Mouse (Mus musculus) embryo, embryonic 11.5 days (tissue): ENCODE data around the gene Sebox.

Source experiments
- DNase-seq: peaks from one replicate; pipeline ENCODE4 v3.0.0-alpha.2; 2012; ENCODE audit warnings: low read depth, low spot score

The Sebox gene

DNA sequence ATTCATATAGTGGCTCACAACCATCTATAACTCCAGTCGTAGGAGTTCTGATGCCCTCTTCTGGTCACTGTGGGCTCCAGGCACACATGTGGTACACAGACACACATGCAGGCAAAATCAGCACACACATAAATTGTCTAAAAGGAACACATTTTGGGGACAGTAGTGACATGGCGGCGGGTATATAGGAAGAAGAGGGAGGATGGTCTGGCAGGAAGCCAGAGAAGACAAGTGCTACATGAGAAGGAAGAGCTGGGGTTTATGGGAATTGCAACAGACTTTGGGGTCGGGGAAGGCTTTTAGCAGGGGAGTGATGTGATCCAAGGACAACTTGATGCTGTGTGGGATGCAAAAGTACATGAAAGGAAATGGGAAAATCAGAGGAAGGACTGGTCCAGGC, 31.3 kb downstream of the Sebox start:
- no peak for DNase-seq

DNA sequence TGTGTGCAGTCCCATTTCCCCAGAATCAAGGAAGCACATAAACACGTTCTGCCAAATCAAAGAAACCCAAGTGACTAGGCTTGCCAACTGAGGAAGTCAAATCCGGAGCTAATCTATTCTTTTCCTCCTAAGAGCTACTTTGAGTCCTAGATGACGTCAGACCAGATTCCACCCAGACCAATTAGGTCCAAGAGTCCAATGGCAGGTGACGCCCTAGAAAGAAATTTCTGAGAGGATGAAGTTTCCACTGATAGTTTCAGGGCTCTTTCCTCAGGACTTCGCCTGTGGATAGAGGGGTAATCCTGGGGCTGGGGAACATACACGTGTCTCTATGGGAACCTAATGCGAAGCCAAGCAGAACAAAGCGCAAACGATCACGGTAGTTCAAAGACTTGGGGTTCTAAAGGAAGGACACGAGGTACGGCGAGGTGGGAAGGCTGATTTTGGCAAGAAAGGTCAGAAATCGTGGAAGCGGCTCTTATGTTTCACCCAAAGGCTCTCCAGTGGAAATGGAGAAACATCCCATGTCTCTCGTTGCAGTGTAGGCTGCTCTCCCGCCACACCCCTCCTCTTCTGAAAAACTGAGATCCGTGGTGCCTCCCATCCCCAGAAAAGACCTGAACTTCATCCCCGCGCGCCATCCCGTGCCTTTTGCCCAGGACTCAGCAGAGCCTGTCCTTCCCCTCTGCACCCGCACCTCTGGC, 32.3 kb downstream of the Sebox start:
- DNase-seq: no peak

DNA sequence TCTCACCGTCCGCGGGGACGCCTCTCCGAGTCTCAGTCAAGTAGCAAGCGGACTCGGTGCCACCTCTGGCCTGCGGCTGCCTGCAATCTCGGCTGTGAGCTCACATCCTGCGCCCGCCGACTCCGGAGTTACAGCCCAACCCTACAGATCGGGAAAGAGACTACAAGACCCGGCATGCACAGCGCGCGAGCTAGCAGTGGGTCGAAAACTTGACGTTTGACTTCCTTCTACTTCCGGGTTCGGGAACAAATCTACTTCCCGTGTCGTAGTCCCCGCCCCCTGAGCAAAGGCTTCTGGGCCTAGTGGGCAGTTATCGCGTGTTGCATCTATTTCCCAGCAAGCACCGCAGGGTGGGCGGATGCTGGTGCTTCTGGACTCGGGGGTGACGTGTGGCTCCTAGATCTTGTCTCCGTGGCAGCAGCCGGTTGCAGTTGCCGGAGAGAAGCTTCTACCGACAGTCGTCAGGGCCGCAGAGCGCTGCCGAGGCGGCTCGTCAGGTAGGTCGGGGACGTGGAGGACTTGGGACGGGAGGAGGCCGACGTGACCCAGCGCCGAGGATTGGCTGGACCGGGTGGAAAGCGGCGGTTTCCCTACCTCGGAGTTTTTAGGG, 32.9 kb downstream of the Sebox start, which contains the start of the genes Tnfaip1 and Ift20:
Tnfaip1 (minus strand) TSS at position 253 of the 610 bp plus-strand sequence.
Ift20 (plus strand) TSS at position 282 of the 610 bp plus-strand sequence.
- DNase-seq: peak; percentile 98

DNA sequence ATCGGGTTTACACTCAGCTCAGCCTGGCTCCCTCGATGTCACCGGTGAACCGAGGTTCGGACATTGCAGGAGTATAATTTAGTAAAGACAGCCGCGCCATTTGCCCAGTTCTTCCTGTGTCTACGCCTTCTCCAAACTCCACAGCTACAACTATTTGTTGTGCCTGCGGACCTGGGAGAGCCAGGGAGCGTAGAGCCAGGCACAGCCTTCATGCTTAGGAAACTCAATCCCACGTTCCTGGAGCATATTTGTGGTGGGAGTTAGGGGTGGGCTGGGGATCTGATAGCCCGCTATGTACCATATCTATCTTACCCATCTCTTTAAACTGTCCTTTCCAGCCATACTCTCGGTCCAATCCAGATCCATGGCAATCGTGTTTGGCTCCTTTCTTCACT, 33.4 kb downstream of the Sebox start:
- no peak for DNase-seq

DNA sequence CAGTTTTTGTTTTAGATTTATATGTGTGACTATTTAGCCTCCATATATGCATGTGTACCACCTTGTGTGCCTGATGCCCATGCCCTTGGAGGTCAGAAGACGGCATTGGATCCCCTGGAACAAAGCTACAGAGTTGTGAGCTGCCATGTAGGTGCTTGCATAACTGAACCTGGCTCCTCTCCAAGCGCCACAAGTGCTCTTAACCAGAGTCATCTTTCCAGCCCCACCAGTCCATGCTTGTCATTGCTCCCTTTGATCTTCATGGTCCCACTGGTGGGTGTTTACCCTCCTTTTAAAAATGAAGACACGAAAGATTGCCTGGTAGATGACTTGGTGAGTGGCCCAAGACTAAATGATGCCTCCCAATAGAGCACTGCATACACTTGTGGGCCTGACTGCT, 37.1 kb downstream of the Sebox start:
- DNase-seq: no peak

DNA sequence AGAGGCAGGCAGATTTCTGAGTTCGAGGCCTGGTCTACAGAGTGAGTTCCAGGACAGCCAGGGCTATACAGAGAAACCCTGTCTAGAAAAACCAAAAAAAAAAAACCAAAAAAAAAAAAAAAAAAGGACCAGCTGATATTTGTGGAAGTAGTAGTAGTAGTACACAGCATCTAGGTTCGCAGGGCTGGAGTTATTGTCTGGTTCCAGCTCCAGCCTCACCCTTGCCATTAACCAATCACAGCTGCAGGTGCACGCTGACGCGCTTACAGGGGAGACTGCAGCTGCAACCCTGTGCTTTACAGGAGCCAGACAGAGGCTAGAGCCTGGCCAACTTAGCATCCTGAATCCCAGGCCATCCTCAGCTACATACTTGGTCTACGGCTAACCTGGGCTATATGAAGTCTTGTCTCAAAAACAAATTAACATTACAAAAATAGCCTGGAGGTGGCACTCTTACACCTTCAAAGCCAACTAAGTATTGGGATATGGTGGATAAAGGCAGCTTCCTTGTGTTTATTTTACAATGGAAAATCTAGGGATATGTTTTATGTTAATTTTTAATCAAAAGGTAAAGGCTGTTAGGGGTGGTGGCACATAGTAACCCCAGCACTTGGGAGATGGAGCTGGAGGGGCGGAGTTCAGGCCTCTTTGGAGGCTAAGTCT, 41.3 kb downstream of the Sebox start:
- DNase-seq: no peak

DNA sequence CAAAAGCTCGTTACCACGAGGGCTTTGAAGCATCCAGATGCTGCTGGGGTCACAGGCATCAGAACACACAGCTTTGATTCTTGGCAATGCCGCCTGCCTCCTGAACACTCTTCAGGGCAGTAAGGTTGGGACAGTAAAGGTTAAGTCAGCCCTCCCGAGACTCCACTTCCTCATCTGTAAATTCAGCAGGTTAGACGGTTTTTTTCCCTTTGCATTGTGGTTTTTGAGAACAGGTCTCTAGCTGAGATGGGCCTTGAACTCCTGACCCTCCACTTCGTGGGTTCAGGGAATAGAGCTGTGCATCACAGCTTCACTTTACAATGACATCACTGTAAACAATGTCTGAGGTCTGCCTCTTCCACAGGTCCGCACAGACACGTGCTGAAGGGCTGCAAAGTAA, 41.9 kb downstream of the Sebox start:
- DNase-seq: no peak

DNA sequence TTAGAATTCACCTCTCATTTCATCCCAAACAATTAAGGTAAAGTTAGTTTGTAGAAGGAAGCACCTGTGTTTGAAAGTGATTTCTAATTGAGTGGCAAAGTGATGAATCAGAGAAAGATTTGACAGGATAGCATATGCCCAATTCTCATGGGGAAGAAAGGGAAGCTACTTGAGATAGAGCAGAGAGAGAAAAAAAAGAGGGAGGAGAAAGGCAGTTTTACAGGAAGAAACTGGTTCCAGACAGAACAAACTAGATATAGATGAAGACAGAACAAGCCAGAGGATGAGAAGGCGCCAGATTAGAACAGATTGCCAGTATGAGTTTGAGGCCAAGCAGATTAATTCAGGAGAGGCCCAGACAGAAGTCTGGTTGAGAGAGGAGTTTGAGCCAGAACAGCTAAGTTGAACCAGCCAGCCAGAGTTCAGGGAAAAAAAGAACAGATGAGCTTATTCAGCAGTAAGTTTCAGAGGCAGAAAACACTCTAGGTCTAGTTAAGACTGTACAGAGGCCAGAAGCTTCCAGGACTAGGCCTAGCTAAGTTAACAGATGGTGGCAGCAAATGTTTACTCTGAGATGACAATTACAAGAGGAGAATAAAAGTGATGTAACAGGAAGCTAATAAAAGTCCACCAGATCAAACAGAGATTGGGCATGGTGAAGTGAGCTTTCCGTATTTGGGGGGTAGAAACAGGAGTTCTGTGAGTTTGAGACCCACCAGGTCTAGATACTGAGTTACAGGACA, 44.6 kb downstream of the Sebox start:
- no peak for DNase-seq

DNA sequence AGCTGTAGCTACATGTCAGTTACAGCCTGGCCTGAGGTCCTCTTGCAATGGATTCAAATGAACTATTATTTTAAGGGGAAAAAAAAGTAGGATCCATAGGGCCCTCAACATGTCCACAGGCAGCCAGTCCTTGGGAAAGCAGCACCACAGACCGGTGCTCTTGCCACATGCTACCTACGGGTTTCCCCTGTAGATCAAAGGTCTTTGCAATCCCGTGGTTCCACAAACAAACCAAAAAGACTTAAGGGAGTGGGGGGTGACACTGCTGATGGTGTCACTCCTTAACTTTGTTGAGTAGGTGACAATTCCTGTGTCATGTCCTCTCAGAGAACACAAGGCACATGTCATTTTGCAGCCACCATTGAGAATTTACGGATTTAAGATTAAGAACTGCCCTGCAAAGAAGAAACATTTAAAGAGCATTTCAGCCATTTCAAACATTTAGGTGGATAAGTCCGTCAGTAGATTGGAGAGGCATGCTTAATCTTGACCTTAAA, 46.3 kb downstream of the Sebox start:
- DNase-seq: no peak

DNA sequence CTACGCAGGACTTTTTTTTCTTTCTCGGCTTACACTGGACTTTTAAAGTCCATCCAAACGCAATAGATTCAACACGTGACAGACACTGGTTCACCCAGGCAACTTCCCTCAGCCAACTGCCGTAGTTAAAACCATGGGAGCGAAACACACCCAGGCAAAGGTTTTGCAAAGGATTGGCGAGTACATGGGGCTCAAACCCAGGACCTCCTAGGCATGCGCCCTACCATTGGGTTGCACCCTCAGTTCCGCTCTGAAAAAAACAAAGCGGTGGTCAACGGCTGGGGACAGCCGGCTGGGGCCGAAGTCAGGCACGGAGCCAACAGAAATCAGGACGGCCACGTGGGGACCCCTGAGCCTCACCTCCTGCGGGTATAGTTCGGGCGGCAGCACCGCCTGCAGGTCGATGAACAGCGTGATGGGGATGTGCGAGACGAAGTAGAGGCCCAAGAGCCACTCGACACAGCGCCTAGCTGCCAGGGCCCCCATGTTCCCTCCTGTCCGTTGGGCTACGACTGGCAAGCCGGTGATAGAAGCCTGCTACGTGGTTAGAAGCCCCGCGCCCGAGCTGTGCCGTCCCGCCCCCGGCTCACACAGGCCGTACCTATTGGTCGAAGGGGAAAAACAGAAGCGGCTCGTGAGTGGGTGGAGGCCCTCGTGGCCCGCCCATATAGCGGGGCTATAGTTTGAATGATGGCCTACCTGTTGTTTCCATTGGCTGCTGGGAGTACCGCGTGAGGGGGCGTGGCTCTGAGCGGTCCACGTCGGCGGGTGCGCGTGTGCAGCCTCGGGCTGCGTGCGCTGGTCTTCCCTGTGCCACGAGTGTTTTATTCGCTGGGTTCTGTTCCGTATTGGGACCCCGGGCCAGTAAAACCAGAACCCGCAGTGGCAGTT, 47.2 kb downstream of the Sebox start, which contains the start of gene Tmem97:
Tmem97 (minus strand) TSS at position 610 of the 891 bp plus-strand sequence.
- peak; percentile 91 for DNase-seq

DNA sequence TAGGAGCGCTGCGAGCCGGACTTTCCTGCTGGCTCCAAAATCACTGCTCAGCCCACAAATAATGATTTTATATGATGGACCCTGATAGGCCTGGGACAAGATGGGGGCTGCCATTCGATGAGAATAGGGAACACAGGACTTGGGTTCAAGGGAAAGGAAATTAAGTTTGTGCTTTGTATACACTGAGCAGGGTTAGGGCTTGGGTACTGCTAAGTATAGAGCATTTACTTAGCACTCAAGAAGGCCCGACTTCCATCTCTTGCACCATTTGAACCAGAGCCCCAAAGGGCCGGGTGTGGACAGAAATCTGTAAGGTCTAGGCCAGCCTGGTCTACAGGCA, 47.8 kb downstream of the Sebox start:
- no peak for DNase-seq
